Mouse (Mus musculus): ENCODE results near the gene Hoxa3. TPM values are rescaled to one million over a fixed set of nuclear protein-coding genes. Genes with fewer than 3 reads are reported as not detected.

Hoxa3 gene
- polyA plus RNA-seq, 1 experiment from 2014 or later: 3.4 TPM

- no peak overlapping the region for H3K27ac ChIP-seq (ENCODE audit: low read depth, low read length)
- 12% methylated on average over 7 of the region's 7 CpGs for WGBS
- TF ChIP-seq CTCF (IDR thresholded peaks at IDR 0.05; ENCODE audit: low read depth): no peak
- no peaks in the 10 kb centered on the region for H3K4me1 ChIP-seq (replicated peaks; ENCODE audit: control insufficient read depth, insufficient read depth, low read length)
- ATAC-seq: no peak
- H3K36me3 ChIP-seq (ENCODE audit: control insufficient read depth, insufficient read depth): no peaks in the 10 kb centered on the region
- no peak overlapping the region for H3K9ac ChIP-seq (ENCODE audit: low read depth, low read length)
- no peak overlapping the region for H3K4me2 ChIP-seq (replicated peaks; ENCODE audit: low read depth)
- H3K9me3 ChIP-seq (ENCODE audit: control insufficient read depth): no peaks in the 10 kb centered on the region
- peaks cover 98% of the 10 kb centered on the region for H3K27me3 ChIP-seq (replicated peaks; ENCODE audit: control insufficient read depth, insufficient read depth, low read length)
- no peak overlapping the region for H3K4me3 ChIP-seq (ENCODE audit: low read depth, low read length)
Observed at GRCm38 (mm10) chr6:52251177-52251879, 38.2 kb upstream of the Hoxa3 start.

- peaks cover 98% of the 10 kb centered on the region for H3K27me3 ChIP-seq (replicated peaks; ENCODE audit: control insufficient read depth, insufficient read depth, low read length)
Observed at GRCm38 (mm10) chr6:52249826-52250225, 36.7 kb upstream of the Hoxa3 start.

GRCm38 (mm10) chr6:52249415-52249738, 36.2 kb upstream of the Hoxa3 start:
- peak overlapping the region; percentile 22; the same call in 1 of the 2 replicates for H3K4me2 ChIP-seq (replicated peaks; ENCODE audit: low read depth)
- no peak overlapping the region for H3K27ac ChIP-seq (ENCODE audit: low read depth, low read length)
- no peak overlapping the region for H3K9ac ChIP-seq (ENCODE audit: low read depth, low read length)
- no peaks in the 10 kb centered on the region for H3K9me3 ChIP-seq (ENCODE audit: control insufficient read depth)
- WGBS: under 1% methylated on average over 16 of the region's 16 CpGs
- no peak overlapping the region for H3K4me3 ChIP-seq (ENCODE audit: low read depth, low read length)
- ATAC-seq: no peak
- peaks cover 98% of the 10 kb centered on the region for H3K27me3 ChIP-seq (replicated peaks; ENCODE audit: control insufficient read depth, insufficient read depth, low read length)
- H3K4me1 ChIP-seq (replicated peaks; ENCODE audit: control insufficient read depth, insufficient read depth, low read length): no peaks in the 10 kb centered on the region
- no peak for TF ChIP-seq CTCF (IDR thresholded peaks at IDR 0.05; ENCODE audit: low read depth)
- H3K36me3 ChIP-seq (ENCODE audit: control insufficient read depth, insufficient read depth): no peaks in the 10 kb centered on the region

More at GRCm38 (mm10) chr6:52249826-52250225, 36.7 kb upstream of the Hoxa3 start:
- Histone ChIP-seq H3K4me3 (ENCODE audit: low read depth, low read length) (no peak overlapping the region), H3K36me3 (ENCODE audit: control insufficient read depth, insufficient read depth) (no peaks in the 10 kb centered on the region), H3K4me1 (replicated peaks; ENCODE audit: control insufficient read depth, insufficient read depth, low read length) (no peaks in the 10 kb centered on the region), H3K27ac (ENCODE audit: low read depth, low read length) (no peak overlapping the region), H3K9me3 (ENCODE audit: control insufficient read depth) (no peaks in the 10 kb centered on the region), H3K4me2 (replicated peaks; ENCODE audit: low read depth) (no peak overlapping the region), H3K9ac (ENCODE audit: low read depth, low read length) (no peak overlapping the region)
- 3% methylated on average over 4 of the region's 4 CpGs for WGBS
- no peak for ATAC-seq
- TF ChIP-seq CTCF (IDR thresholded peaks at IDR 0.05; ENCODE audit: low read depth): no peak

- Histone ChIP-seq H3K27ac (ENCODE audit: low read depth, low read length) (no peak overlapping the region), H3K9me3 (ENCODE audit: control insufficient read depth) (no peaks in the 10 kb centered on the region), H3K4me3 (ENCODE audit: low read depth, low read length) (peak overlapping the region; percentile 4; the same call in 1 of the 2 replicates), H3K36me3 (ENCODE audit: control insufficient read depth, insufficient read depth) (no peaks in the 10 kb centered on the region; the same call in 1 of the 2 replicates), H3K27me3 (replicated peaks; ENCODE audit: control insufficient read depth, insufficient read depth, low read length) (peaks cover 98% of the 10 kb centered on the region), H3K4me2 (replicated peaks; ENCODE audit: low read depth) (peak overlapping the region; percentile 22), H3K9ac (ENCODE audit: low read depth, low read length) (no peak overlapping the region), H3K4me1 (replicated peaks; ENCODE audit: control insufficient read depth, insufficient read depth, low read length) (no peaks in the 10 kb centered on the region)
- no peak for ATAC-seq
- no peak for TF ChIP-seq CTCF (IDR thresholded peaks at IDR 0.05; ENCODE audit: low read depth)
- WGBS: 4% methylated on average over 27 of the region's 27 CpGs
Observed at GRCm38 (mm10) chr6:52248638-52249414, 35.7 kb upstream of the Hoxa3 start.

GRCm38 (mm10) chr6:52247766-52248637, 34.9 kb upstream of the Hoxa3 start:
- 1% methylated on average over 23 of the region's 23 CpGs for WGBS
- peaks cover 98% of the 10 kb centered on the region for H3K27me3 ChIP-seq (replicated peaks; ENCODE audit: control insufficient read depth, insufficient read depth, low read length)
- no peak for TF ChIP-seq CTCF (IDR thresholded peaks at IDR 0.05; ENCODE audit: low read depth)

More at GRCm38 (mm10) chr6:52247766-52248637, 34.9 kb upstream of the Hoxa3 start:
- Histone ChIP-seq H3K9ac (ENCODE audit: low read depth, low read length) (no peak overlapping the region), H3K4me2 (replicated peaks; ENCODE audit: low read depth) (peak overlapping the region; percentile 1; the same call in 1 of the 2 replicates), H3K4me1 (replicated peaks; ENCODE audit: control insufficient read depth, insufficient read depth, low read length) (no peaks in the 10 kb centered on the region), H3K4me3 (ENCODE audit: low read depth, low read length) (peak overlapping the region; percentile 4; the same call in 1 of the 2 replicates), H3K27ac (ENCODE audit: low read depth, low read length) (no peak overlapping the region), H3K9me3 (ENCODE audit: control insufficient read depth) (no peaks in the 10 kb centered on the region), H3K36me3 (ENCODE audit: control insufficient read depth, insufficient read depth) (no peaks in the 10 kb centered on the region; the same call in 1 of the 2 replicates)
- ATAC-seq: no peak
